Mouse (Mus musculus): ENCODE data around the gene Iqgap2. TPM values are rescaled to one million over a fixed set of nuclear protein-coding genes. Genes with fewer than 3 reads are reported as not detected.

Gene Iqgap2
- polyA plus RNA-seq, 1 experiment from 2014 or later, result 16.5 TPM

- no peak overlapping the region for H3K27ac ChIP-seq (replicated peaks)
- no peak overlapping the region for H3K4me2 ChIP-seq (replicated peaks; ENCODE audit: low read depth)
- ATAC-seq (ENCODE audit: low FRiP score, low TSS enrichment), result peak; percentile 72; the same call in 1 of the 2 replicates
- no peaks in the 10 kb centered on the region for H3K36me3 ChIP-seq (ENCODE audit: control insufficient read depth, insufficient read depth, low read length)
- WGBS, result 10% methylated on average over 6 of the region's 6 CpGs
- H3K4me3 ChIP-seq (ENCODE audit: low read depth, low read length), result no peak overlapping the region
- TF ChIP-seq CTCF (IDR thresholded peaks at IDR 0.05; ENCODE audit: low read depth), result peak; percentile 84
- no peak for TF ChIP-seq EP300 (optimal IDR thresholded peaks at IDR 0.05)
- DNase-seq (ENCODE audit: low spot score), result peak; percentile 57
- H3K9ac ChIP-seq (ENCODE audit: low read length), result no peak overlapping the region
- 0 out of 2 replicates have a peak, but pooled peaks cover 3% of the 10 kb centered on the region for H3K4me1 ChIP-seq (replicated peaks; ENCODE audit: control insufficient read depth, insufficient read depth)
- H3K27me3 ChIP-seq (ENCODE audit: control insufficient read depth, insufficient read depth, low read length), result no peaks in the 10 kb centered on the region
- no peaks in the 10 kb centered on the region for H3K9me3 ChIP-seq (ENCODE audit: control insufficient read depth, low read length)
These were observed 145.2 kb downstream of the Iqgap2 start for GRCm38 (mm10) chr13:95746509-95746908.

- H3K4me1 ChIP-seq (replicated peaks; ENCODE audit: control insufficient read depth, insufficient read depth), result 0 out of 2 replicates have a peak, but pooled peaks cover 3% of the 10 kb centered on the region
- no peak overlapping the region for H3K4me3 ChIP-seq (ENCODE audit: low read depth, low read length)
- H3K4me2 ChIP-seq (replicated peaks; ENCODE audit: low read depth), result no peak overlapping the region
- DNase-seq (ENCODE audit: low spot score), result no peak
- no peaks in the 10 kb centered on the region for H3K36me3 ChIP-seq (ENCODE audit: control insufficient read depth, insufficient read depth, low read length)
- no peak for TF ChIP-seq CTCF (IDR thresholded peaks at IDR 0.05; ENCODE audit: low read depth)
- TF ChIP-seq EP300 (optimal IDR thresholded peaks at IDR 0.05), result no peak
- no peak for ATAC-seq (ENCODE audit: low FRiP score, low TSS enrichment)
- WGBS, result 37% methylated on average over 4 of the region's 4 CpGs
- no peaks in the 10 kb centered on the region for H3K27me3 ChIP-seq (ENCODE audit: control insufficient read depth, insufficient read depth, low read length)
- H3K27ac ChIP-seq (replicated peaks), result no peak overlapping the region
- no peak overlapping the region for H3K9ac ChIP-seq (ENCODE audit: low read length)
- H3K9me3 ChIP-seq (ENCODE audit: control insufficient read depth, low read length), result no peaks in the 10 kb centered on the region
These were observed 146.3 kb downstream of the Iqgap2 start for GRCm38 (mm10) chr13:95745451-95745850.

- 29% methylated on average over 9 of the region's 9 CpGs for WGBS
- no peak overlapping the region for H3K4me2 ChIP-seq (replicated peaks; ENCODE audit: low read depth)
- no peak overlapping the region for H3K4me3 ChIP-seq (ENCODE audit: low read depth, low read length)
- ATAC-seq (ENCODE audit: low FRiP score, low TSS enrichment), result no peak
- no peak for DNase-seq (ENCODE audit: low spot score)
- no peak overlapping the region for H3K9ac ChIP-seq (ENCODE audit: low read length)
- no peaks in the 10 kb centered on the region for H3K27me3 ChIP-seq (ENCODE audit: control insufficient read depth, insufficient read depth, low read length)
- H3K27ac ChIP-seq (replicated peaks), result no peak overlapping the region
- no peaks in the 10 kb centered on the region for H3K36me3 ChIP-seq (ENCODE audit: control insufficient read depth, insufficient read depth, low read length)
- no peak for TF ChIP-seq CTCF (IDR thresholded peaks at IDR 0.05; ENCODE audit: low read depth)
- no peak for TF ChIP-seq EP300 (optimal IDR thresholded peaks at IDR 0.05)
- H3K9me3 ChIP-seq (ENCODE audit: control insufficient read depth, low read length), result no peaks in the 10 kb centered on the region
- 0 out of 2 replicates have a peak, but pooled peaks cover 3% of the 10 kb centered on the region for H3K4me1 ChIP-seq (replicated peaks; ENCODE audit: control insufficient read depth, insufficient read depth)
These were observed 148.7 kb downstream of the Iqgap2 start for GRCm38 (mm10) chr13:95742881-95743466.

GRCm38 (mm10) chr13:95741813-95742689 lies 149.7 kb downstream of the Iqgap2 start:
- no peaks in the 10 kb centered on the region for H3K9me3 ChIP-seq (ENCODE audit: control insufficient read depth, low read length)
- no peak overlapping the region for H3K27ac ChIP-seq (replicated peaks)
- DNase-seq (ENCODE audit: low spot score) (no peak), ATAC-seq (ENCODE audit: low FRiP score, low TSS enrichment) (no peak)
- 75% methylated on average over 11 of the region's 11 CpGs for WGBS
- no peaks in the 10 kb centered on the region for H3K27me3 ChIP-seq (ENCODE audit: control insufficient read depth, insufficient read depth, low read length)
- H3K4me1 ChIP-seq (replicated peaks; ENCODE audit: control insufficient read depth, insufficient read depth), result 0 out of 2 replicates have a peak, but pooled peaks cover 3% of the 10 kb centered on the region
- no peak overlapping the region for H3K9ac ChIP-seq (ENCODE audit: low read length)
- H3K4me2 ChIP-seq (replicated peaks; ENCODE audit: low read depth), result no peak overlapping the region
- TF ChIP-seq EP300 (optimal IDR thresholded peaks at IDR 0.05), result no peak
- TF ChIP-seq CTCF (IDR thresholded peaks at IDR 0.05; ENCODE audit: low read depth), result no peak
- H3K36me3 ChIP-seq (ENCODE audit: control insufficient read depth, insufficient read depth, low read length), result no peaks in the 10 kb centered on the region
- no peak overlapping the region for H3K4me3 ChIP-seq (ENCODE audit: low read depth, low read length)

- Histone ChIP-seq H3K27me3 (ENCODE audit: control insufficient read depth, insufficient read depth, low read length) (no peaks in the 10 kb centered on the region), H3K9ac (ENCODE audit: low read length) (no peak overlapping the region), H3K27ac (replicated peaks) (no peak overlapping the region), H3K4me2 (replicated peaks; ENCODE audit: low read depth) (no peak overlapping the region), H3K4me1 (replicated peaks; ENCODE audit: control insufficient read depth, insufficient read depth) (0 out of 2 replicates have a peak, but pooled peaks cover 3% of the 10 kb centered on the region), H3K36me3 (ENCODE audit: control insufficient read depth, insufficient read depth, low read length) (no peaks in the 10 kb centered on the region), H3K4me3 (ENCODE audit: low read depth, low read length) (no peak overlapping the region), H3K9me3 (ENCODE audit: control insufficient read depth, low read length) (no peaks in the 10 kb centered on the region)
- TF ChIP-seq EP300 (optimal IDR thresholded peaks at IDR 0.05) (no peak), CTCF (IDR thresholded peaks at IDR 0.05; ENCODE audit: low read depth) (peak; percentile 77)
- WGBS, result 44% methylated on average over 5 of the region's 5 CpGs
- DNase-seq (ENCODE audit: low spot score) (peak; percentile 33), ATAC-seq (ENCODE audit: low FRiP score, low TSS enrichment) (no peak)
These were observed 152.1 kb downstream of the Iqgap2 start for GRCm38 (mm10) chr13:95739651-95740050.

- H3K4me1 ChIP-seq (replicated peaks; ENCODE audit: control insufficient read depth, insufficient read depth), result no peaks in the 10 kb centered on the region
- H3K36me3 ChIP-seq (ENCODE audit: control insufficient read depth, insufficient read depth, low read length), result no peaks in the 10 kb centered on the region
- H3K4me3 ChIP-seq (ENCODE audit: low read depth, low read length), result no peak overlapping the region
- no peak overlapping the region for H3K4me2 ChIP-seq (replicated peaks; ENCODE audit: low read depth)
- TF ChIP-seq CTCF (IDR thresholded peaks at IDR 0.05; ENCODE audit: low read depth) (no peak), EP300 (optimal IDR thresholded peaks at IDR 0.05) (no peak)
- H3K9me3 ChIP-seq (ENCODE audit: control insufficient read depth, low read length), result no peaks in the 10 kb centered on the region
- ATAC-seq (ENCODE audit: low FRiP score, low TSS enrichment) (no peak), DNase-seq (ENCODE audit: low spot score) (no peak)
- no peak overlapping the region for H3K27ac ChIP-seq (replicated peaks)
- no peak overlapping the region for H3K9ac ChIP-seq (ENCODE audit: low read length)
- 94% methylated on average over 4 of the region's 4 CpGs for WGBS
- no peaks in the 10 kb centered on the region for H3K27me3 ChIP-seq (ENCODE audit: control insufficient read depth, insufficient read depth, low read length)
These were observed 161.2 kb downstream of the Iqgap2 start for GRCm38 (mm10) chr13:95730491-95730890.
